Mouse (Mus musculus) G1E-ER4 (cell line): Measurements from ENCODE around the gene Vmn1r30. TPM values are rescaled to one million over a fixed set of nuclear protein-coding genes. Genes with fewer than 3 reads are reported as not detected.

Source experiments
- GATA1 ChIP-seq: IDR thresholded peaks from one replicate; pipeline ENCODE4 v1.8.0; 2012; ENCODE audit warnings: low read length, inconsistent platforms
- polyA plus RNA-seq: library from polyadenylated mRNA; stranded (reverse); fragments of >175 nt; gene quantifications from 2 replicates; pipeline ENCODE4 v1.2.3, GENCODE M21; 2012

The Vmn1r30 gene
- polyA plus RNA-seq, result not detected in 2 replicates

- TF ChIP-seq GATA1, result no peak
Observed at GRCm38 (mm10) chr6:58443285-58443684, at the start of gene Vmn1r30. Gene Vmn1r30 (minus strand): TSS chr6:58443385.

GRCm38 (mm10) chr6:58475230-58475629, 32.0 kb upstream of the Vmn1r30 start, which contains the start of gene Vmn1r31:
Gene Vmn1r31 (minus strand): TSS chr6:58475330.
- TF ChIP-seq GATA1, result no peak

Other genes starting within 250 kb of the Vmn1r30 start
- not detected in 2 replicates for gene Vmn1r27, start 224.6 kb downstream of the Vmn1r30 start, polyA plus RNA-seq
- not detected in 2 replicates for gene Vmn1r28, start 181.3 kb downstream of the Vmn1r30 start, polyA plus RNA-seq
- not detected in 2 replicates for gene Vmn1r29, start 141.8 kb downstream of the Vmn1r30 start, polyA plus RNA-seq
- gene Vmn1r31, start 31.9 kb upstream of the Vmn1r30 start, polyA plus RNA-seq, result not detected in 2 replicates
- gene Abcg2, start 141.1 kb upstream of the Vmn1r30 start, polyA plus RNA-seq, result 10.3 and 14.2 TPM in 2 replicates